Mouse (Mus musculus) thymus, adult 2 months (tissue): ENCODE results near the gene Vmp1.

Experiments used
- CTCF ChIP-seq: fragments of 200-500 bp; IDR thresholded peaks from 2 replicates; pipeline ENCODE4 v1.5.1; 2012; ENCODE audit warnings: mild to moderate bottlenecking, control low read depth, low read length, moderate library complexity, borderline replicate concordance; ENCODE audit not compliant: control insufficient read depth, poor library complexity, insufficient read depth; ENCODE audit errors: extremely low read depth
- POLR2A ChIP-seq: fragments of 200-500 bp; IDR thresholded peaks from 2 replicates; pipeline ENCODE4 v1.6.1; 2012; ENCODE audit warnings: mild to moderate bottlenecking, low read length, control low read depth, moderate library complexity; ENCODE audit not compliant: control insufficient read depth, poor library complexity, insufficient read depth; ENCODE audit errors: extremely low read depth

GRCm38 (mm10) chr11:86641714-86642113 lies 41.9 kb downstream of the Vmp1 start:
- TF ChIP-seq CTCF: no peak
- no peak for TF ChIP-seq POLR2A
